Mouse (Mus musculus): Measurements from ENCODE around the gene Cadm2.

DNA sequence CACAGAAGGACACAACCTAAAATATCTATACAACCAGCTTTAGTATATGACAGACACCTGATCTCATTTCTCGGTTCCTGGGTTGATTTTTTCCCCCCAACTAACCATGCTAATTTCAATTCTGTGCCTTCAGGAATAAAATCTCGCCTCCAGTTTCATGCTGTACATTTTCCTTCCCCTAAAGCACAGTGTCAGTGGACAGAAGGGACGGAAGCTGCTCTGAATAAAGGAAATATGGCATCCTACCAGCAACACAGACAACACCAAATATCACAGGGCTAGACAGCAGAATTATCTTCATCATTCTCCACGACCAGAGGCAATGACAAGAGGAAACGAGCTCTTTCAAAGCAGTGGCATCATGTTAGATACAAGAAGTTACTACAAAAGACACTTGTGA is 498.2 kb downstream of the Cadm2 start:
- TF ChIP-seq GATA1 (IDR thresholded peaks at IDR 0.05; ENCODE audit: borderline replicate concordance, low read length) (no peak), FLI1 (IDR thresholded peaks at IDR 0.05; ENCODE audit: low read length) (no peak)
